Mouse (Mus musculus): ENCODE results near the gene Akap6.

Akap6 gene

GRCm38 (mm10) chr12:52896785-52897184, 197.6 kb downstream of the Akap6 start:
- in situ Hi-C loops (cut with MboI, MseI): no loop called here

GRCm38 (mm10) chr12:52898130-52898529, 198.9 kb downstream of the Akap6 start:
- in situ Hi-C loops (cut with MboI, MseI): no loop called here

DNA sequence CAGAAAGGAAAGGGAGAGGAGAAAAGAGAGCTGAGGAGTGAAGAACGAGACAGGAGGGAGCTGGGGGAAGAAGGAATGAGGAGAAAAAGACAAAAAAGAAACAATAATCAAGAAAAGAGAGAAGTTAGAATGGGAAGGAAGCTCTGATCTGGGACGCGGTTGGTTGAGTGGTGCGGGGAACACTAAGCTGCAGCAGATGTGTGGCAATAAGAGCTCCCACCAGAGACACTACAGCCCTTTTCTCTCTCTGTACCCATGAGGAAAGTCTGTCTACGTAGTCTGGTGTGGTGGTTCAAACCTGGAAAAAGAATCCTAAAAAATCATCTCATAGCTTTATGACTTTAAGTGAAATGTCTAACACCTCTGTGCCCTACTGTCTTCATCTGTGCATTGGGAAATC, 204.9 kb downstream of the Akap6 start:
- in situ Hi-C loops (cut with MboI, MseI): loop anchor here (10.0 to 25.0 kb wide), 2 partner anchors 333 to 1141 kb away; partner anchors contain the start of gene Npas3

- in situ Hi-C loops (cut with MboI, MseI): loop anchor here (5.0 to 25.0 kb wide), 3 partner anchors 329 to 1164 kb away; partner anchors contain the start of gene Npas3
Measured at GRCm38 (mm10) chr12:52908448-52909066, 209.4 kb downstream of the Akap6 start.

DNA sequence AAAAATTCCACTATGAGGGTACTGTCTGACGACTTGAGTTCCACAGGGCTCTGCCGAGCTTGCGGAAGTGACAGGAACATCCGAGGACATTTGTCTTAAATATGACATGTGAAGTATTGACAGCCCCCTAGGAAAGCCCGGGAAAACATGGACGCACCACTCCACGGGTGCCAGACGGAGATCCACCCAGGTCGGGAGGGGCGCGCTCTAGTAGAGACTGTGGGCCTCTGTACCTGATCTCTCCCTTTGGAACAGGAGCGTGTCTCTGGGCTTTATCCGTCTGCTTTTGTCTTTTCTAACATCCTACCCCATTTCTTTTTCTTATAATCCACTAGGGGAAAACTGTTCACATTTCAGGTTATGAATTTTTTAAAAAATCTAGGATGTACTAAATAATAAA, 211.2 kb downstream of the Akap6 start:
- in situ Hi-C loops (cut with MboI, MseI): loop anchor here (25.0 kb wide), 1 partner anchor 327 kb away; the partner anchor contains the start of gene Npas3

- in situ Hi-C loops (cut with MboI, MseI): loop anchor here (25.0 kb wide), 1 partner anchor 326 kb away; the partner anchor contains the start of gene Npas3
Measured at GRCm38 (mm10) chr12:52910819-52911218, 211.6 kb downstream of the Akap6 start.

DNA sequence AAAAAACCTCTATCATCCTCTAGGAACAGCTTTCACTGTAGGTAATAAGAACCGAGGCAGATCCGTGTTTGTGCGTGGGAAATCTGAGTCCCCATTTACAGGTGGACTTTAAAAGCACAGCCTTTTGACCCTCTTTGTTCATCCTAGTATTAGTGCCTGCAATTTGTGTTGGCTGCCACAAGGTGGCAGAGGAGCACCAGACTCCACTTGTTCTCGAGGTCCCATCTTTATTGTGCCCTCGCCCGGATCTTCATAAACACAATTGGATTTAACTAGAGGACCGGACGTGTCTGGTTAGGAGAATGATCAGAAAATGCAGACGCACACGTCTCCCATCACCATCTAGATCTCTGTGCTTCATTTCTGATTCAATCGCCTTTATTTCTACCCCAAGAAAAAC, 219.8 kb downstream of the Akap6 start:
- in situ Hi-C loops (cut with MboI, MseI): loop anchor here (25.0 kb wide), 1 partner anchor 318 kb away; the partner anchor contains the start of gene Npas3

DNA sequence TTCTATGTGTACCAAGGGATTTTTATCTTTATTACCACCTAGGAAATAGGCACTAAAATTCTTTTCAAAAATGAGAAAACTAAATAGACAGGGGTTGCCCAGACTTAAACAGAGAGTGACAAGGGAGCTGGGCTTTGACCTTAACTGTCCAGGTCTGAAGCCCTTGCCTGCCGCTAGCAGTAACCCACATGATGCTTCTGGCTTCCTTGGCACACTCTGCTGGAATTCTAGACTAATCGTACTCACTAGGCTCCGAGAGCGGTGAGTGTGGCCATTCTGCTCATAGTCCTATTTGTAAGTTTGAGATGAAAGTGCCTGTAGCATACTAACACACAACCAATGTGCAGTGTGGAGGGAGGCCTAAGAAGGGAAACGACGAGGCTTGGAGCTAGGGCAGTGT, 223.3 kb downstream of the Akap6 start:
- in situ Hi-C loops (cut with MboI, MseI): loop anchor here (25.0 kb wide), 1 partner anchor 315 kb away; the partner anchor contains the start of gene Npas3

- in situ Hi-C loops (cut with MboI, MseI): no loop called here
Measured at GRCm38 (mm10) chr12:52925448-52925847, 226.3 kb downstream of the Akap6 start.

- in situ Hi-C loops (cut with MboI, MseI): no loop called here
Measured at GRCm38 (mm10) chr12:52933832-52934231, 234.6 kb downstream of the Akap6 start.

DNA sequence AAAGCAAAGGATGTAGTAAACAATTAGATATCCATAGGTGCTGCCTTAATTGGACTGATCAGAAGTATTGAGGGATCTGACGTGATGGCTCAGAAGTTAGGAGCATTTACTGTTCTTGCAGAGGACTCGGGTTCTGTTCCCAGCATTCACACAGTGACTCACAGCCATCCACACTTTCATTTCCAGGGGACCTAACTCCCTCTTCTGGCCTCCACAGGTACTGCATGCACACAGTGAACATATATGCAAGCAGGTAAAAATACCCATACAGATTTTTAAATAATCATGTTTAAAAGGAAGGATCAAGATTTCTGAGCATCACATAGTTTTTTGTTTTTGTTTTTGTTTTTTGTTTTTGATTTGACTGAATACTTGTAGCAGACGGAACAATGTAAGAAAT, 235.8 kb downstream of the Akap6 start:
- in situ Hi-C loops (cut with MboI, MseI): no loop called here

DNA sequence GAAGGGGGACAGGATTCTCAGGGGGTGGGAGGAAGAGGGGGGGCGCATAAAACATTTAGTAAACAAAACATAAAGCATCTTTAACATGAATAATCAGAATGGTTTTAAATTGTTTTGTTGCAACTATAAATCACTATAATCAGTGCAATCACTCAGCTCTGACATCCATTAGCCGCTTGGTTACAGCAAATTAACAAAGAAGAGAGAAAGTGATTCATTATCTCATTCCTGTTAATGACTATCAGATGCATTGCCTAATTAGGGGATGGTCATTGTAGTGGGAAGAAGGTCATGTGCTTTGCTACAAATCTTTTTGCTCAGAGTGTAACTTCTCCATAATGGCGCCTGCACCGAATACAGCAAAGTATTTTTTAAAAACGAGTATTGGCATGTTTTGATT, 239.6 kb downstream of the Akap6 start:
- in situ Hi-C loops (cut with MboI, MseI): no loop called here

DNA sequence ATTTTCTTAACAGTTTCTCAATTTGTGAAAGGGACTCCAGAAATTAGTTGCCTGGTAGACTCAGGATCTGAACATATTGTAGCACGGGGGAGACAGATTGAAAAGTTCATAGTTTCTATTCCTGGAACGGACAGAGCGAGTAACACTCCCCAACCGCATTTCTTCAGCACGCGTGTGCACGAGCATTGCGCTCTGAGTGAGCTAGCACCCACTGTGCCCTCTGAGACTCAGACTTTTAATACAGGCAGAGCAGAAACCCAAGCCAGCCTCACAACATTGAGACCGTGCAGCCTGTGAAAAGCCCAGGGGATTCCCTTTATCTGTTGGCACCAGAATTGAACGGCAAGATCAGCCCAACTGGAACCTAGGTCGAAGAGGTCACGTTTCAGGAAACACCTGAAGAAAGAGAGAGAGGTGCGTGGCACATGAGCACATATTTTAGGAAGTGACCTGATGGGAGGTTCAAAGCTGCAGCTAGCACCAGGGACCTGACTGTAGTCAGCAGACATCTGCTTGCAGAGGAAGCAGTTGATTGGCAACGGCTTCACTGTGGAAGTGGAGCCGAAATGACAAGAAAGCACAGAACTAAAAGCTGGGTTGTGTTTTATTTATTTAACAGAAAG, 240.3 kb downstream of the Akap6 start:
- in situ Hi-C loops (cut with MboI, MseI): no loop called here

- in situ Hi-C loops (cut with MboI, MseI): no loop called here
Measured at GRCm38 (mm10) chr12:52941941-52942340, 242.8 kb downstream of the Akap6 start.

DNA sequence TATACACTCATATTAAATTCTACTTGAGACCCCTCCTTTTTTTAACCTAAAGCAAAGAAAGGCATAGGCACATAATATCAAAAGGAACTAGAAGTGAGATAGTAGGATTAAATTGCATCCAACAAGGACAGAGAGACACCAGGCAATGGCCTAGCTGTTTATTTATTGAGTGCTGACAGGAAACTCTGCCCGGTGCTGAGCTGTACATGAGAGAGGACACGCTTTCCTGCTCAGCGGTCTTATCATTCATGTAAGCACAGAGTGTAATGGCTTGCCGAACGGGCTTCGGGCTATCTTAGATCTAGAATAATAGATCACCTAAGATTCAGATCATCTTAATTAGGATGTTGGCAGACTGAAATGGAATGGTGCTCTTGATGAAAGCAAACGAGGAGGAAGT, 245.1 kb downstream of the Akap6 start:
- in situ Hi-C loops (cut with MboI, MseI): no loop called here

DNA sequence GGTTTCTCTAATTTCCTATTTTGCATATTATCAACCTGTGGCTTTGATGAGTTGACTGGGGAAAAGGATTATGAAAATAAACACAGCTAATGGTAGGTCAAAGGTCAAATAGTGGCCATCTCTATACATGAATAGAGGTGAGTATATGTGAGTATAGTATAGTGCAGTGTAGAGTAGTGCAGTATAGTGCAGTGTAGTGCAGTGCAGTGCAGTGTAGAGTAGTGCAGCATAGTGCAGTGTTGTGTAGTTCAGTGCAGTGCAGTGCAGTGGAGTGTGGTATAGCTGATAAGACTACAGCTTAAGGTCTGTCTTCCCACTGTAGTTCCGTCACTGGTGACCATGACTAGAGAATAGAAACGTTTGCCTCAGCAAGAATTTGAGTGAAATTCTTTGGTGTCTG, 245.8 kb downstream of the Akap6 start:
- in situ Hi-C loops (cut with MboI, MseI): no loop called here

DNA sequence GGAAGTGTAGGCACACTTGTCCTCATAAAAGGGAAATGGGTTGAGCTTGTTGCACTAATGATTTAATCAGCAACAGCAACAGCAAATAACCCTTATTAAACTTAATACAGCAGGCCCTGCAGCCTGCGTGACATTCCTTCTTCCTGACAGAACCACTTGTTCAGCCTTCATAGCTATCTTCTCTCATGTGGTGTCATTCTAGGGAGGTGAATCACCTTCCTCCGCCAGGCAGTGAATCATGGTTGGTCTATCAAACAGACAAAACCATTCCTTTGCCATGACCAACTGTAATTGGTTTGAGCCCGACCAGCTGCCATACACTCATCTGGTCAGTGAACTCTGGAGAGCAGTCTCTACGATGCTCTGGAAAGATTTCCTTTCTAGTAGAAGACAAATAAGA, 251.5 kb downstream of the Akap6 start:
- in situ Hi-C loops (cut with MboI, MseI): no loop called here

DNA sequence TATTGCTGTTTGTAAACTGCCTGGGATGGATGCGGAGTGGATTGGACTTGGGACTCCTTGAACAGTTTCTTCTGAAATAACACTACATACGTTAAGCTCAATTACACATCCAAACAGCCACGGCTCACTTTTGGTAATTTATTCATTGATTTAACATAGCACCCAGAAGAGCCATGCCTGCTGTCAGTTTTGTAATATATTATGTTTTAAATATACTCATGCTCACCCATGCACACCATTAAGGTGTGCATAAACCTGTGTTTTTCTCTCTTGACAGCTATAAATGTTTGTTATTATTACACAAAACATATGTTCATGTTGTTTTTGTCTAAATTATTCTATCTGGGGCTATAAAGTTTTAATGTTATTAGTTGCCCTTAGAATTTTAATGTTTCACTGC, 258.4 kb downstream of the Akap6 start:
- in situ Hi-C loops (cut with MboI, MseI): no loop called here

DNA sequence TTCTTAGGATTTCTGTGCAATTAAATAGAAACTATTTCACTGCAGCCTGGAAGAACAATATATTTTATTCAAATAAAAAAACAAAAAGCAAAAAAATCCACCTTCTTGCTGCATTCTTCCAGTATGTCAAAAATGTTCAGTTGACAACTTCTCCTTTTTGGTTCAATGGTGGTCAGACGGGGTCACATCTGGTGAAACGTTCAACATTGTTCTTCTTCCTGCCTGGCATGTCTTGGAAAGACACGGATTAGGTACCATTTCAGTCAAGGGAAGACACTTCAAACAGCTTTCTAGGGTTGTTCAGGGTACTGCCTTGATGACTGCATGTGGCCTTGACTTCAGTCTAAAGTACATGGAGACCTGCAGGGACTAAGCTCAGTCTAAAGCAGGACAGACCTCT, 258.8 kb downstream of the Akap6 start:
- in situ Hi-C loops (cut with MboI, MseI): no loop called here

GRCm38 (mm10) chr12:52991745-52992144, 292.6 kb downstream of the Akap6 start:
- in situ Hi-C loops (cut with MboI, MseI): no loop called here

DNA sequence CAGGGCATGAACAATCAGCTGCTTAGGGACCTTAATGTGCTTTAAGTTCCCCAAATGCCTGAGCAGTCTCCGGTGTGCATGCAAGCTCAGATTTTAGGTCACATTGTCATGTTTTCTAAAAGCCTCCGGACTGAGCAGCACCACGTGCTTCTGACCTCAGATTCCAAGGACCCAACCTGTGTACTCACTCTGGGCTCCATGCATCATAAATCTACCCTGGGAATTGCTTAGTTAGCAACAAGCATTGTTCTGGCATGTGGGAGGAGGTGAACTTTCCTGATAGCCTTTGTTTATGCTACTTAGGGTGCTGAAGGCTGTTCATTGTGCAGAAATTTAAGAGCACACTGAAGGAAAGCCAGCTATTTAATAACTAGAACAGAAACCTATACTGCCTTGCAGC, 313.2 kb downstream of the Akap6 start:
- in situ Hi-C loops (cut with MboI, MseI): no loop called here

DNA sequence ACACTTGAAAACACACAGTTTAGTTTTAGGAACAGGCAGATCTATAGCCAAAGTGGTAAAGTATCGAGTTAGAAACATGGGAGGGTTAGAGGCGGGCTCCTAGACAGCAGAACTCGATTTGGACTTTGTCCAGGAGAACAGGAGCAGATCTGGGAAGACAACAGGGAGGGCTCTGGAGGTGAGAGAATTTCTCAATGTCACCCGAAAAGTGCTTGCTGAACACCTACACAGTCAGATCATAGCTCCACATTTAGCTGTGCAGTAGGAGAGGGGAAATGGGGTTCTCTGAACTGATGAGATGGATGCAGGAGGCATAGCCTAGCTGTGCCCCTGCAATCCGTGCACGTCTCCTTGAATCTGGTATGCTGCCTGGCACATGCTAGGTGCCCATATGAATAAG, 315.4 kb downstream of the Akap6 start:
- in situ Hi-C loops (cut with MboI, MseI): no loop called here

DNA sequence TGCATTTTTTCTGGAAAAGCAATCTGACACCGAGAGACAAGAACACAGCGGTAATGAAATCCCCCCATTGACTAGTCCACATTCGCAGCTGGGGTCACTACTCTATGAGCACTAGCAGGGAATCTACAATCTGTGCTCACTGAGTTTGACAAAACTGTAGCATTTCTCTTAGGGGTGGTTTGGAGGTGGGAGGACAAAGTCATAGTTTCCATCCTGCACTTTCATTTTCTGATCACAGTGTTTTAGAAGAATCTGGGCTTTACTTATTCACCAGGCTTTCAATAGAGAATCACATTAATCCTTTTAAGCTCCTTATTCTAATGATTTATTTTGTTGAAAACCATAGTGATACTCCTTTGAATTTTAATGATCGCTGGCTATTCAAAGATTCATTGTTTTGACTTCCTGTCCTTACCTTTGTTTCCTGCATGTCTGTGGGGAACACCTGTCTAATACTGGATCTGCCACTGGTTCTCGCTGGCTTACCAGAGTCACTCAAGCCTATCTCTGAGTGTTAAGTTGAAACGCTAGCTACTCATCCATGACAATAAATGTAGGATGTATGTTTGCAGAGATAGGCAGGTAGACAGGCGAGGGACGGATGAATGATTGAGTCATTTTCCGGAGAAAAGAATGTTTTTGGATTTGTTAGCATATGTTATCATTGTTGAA, 325.5 kb downstream of the Akap6 start:
- in situ Hi-C loops (cut with MboI, MseI): loop anchor here (10.0 to 25.0 kb wide), 2 partner anchors 1170 to 1288 kb away; no protein-coding TSS in a partner anchor

All from regulatory T cell (primary cell).